Mouse (Mus musculus) hindbrain, embryonic 11.5 days (tissue): ENCODE data around the gene Arhgef6. TPM values are rescaled to one million over a fixed set of nuclear protein-coding genes. Genes with fewer than 3 reads are reported as not detected.

Experiments
- ATAC-seq: fragments of 200-750 bp; cut with Nextera tagmentation; 2 replicates; pipeline ENCODE4 v1.8.0; 2017; ENCODE audit warnings: mild to moderate bottlenecking, moderate TSS enrichment, moderate library complexity; ENCODE audit not compliant: low FRiP score
- DNase-seq: peaks from one replicate; pipeline ENCODE4 v3.0.0-alpha.2; 2015; ENCODE audit warnings: low spot score
- H3K27ac ChIP-seq: fragments of 300-500 bp; sonication (generic); 2 replicates; pipeline ENCODE4 v1.5.1; 2014; ENCODE audit warnings: mild to moderate bottlenecking, low read depth, low read length
- H3K27me3 ChIP-seq: fragments of 300-500 bp; sonication (generic); 2 replicates; pipeline ENCODE4 v1.6.1; 2014; ENCODE audit warnings: mild to moderate bottlenecking, low read length, moderate library complexity, mixed read lengths; ENCODE audit not compliant: control insufficient read depth, insufficient read depth
- H3K36me3 ChIP-seq: fragments of 300-500 bp; sonication (generic); 2 replicates; pipeline ENCODE4 v1.6.1; 2014; ENCODE audit warnings: mild to moderate bottlenecking, low read length, moderate library complexity, mixed read lengths; ENCODE audit not compliant: control insufficient read depth, insufficient read depth
- H3K4me1 ChIP-seq: fragments of 300-500 bp; sonication (generic); replicated peaks from 2 replicates; pipeline ENCODE4 v1.6.1; 2014; ENCODE audit warnings: low read length, mixed read lengths; ENCODE audit not compliant: control insufficient read depth, insufficient read depth
- H3K4me2 ChIP-seq: fragments of 300-500 bp; sonication (generic); replicated peaks from 2 replicates; pipeline ENCODE4 v1.6.1; 2014; ENCODE audit warnings: mild to moderate bottlenecking, low read depth, low read length
- H3K4me3 ChIP-seq: fragments of 300-500 bp; sonication (generic); 2 replicates; pipeline ENCODE4 v1.5.1; 2014; ENCODE audit warnings: low read depth, low read length
- H3K9ac ChIP-seq: fragments of 300-500 bp; sonication (generic); 2 replicates; pipeline ENCODE4 v1.6.1; 2014; ENCODE audit warnings: low read depth, low read length
- H3K9me3 ChIP-seq: fragments of 300-500 bp; sonication (generic); 2 replicates; pipeline ENCODE4 v1.6.1; 2016; ENCODE audit warnings: low read length; ENCODE audit not compliant: control insufficient read depth
- WGBS: fragments of 180-500 bp; shearing (Covaris S2); extraction: QIAGEN DNeasy Blood & Tissue Kit; methylation state at CpG from one replicate; pipeline ENCODE4 v1.1.7; 2014; 5-methylcytosine and 5-hydroxymethylcytosine counted together
- polyA plus RNA-seq: library from polyadenylated mRNA; unstranded; fragments of >200 nt; fragmentation: Nextera tagmentation; extraction: Ambion mirVana; gene quantifications from 2 replicates; pipeline ENCODE4 v1.2.1, GENCODE M21; 2014

The Arhgef6 gene
- polyA plus RNA-seq, 1 experiment from 2014 or later: 14.5 TPM

- DNase-seq: no peak
- no peaks in the 10 kb centered on the region for H3K27me3 ChIP-seq
Measured at GRCm38 (mm10) chrX:57324891-57325290, 13.6 kb downstream of the Arhgef6 start.

GRCm38 (mm10) chrX:57312066-57312465, 26.5 kb downstream of the Arhgef6 start:
- DNase-seq: no peak
- no peak overlapping the region for H3K4me3 ChIP-seq
- H3K27ac ChIP-seq: no peak overlapping the region
- H3K4me2 ChIP-seq: no peak overlapping the region
- H3K9me3 ChIP-seq: no peaks in the 10 kb centered on the region
- H3K27me3 ChIP-seq: no peaks in the 10 kb centered on the region
- WGBS: 91% methylated on average over 5 of the region's 5 CpGs
- no peak for ATAC-seq
- H3K9ac ChIP-seq: no peak overlapping the region
- no peaks in the 10 kb centered on the region for H3K4me1 ChIP-seq
- H3K36me3 ChIP-seq: no peaks in the 10 kb centered on the region

More at GRCm38 (mm10) chrX:57324891-57325290, 13.6 kb downstream of the Arhgef6 start:
- H3K9ac ChIP-seq: no peak overlapping the region
- ATAC-seq: no peak
- no peaks in the 10 kb centered on the region for H3K36me3 ChIP-seq
- no peak overlapping the region for H3K27ac ChIP-seq
- no peaks in the 10 kb centered on the region for H3K4me1 ChIP-seq
- H3K4me2 ChIP-seq: no peak overlapping the region
- 74% methylated on average over 6 of the region's 6 CpGs for WGBS
- H3K4me3 ChIP-seq: no peak overlapping the region
- H3K9me3 ChIP-seq: no peaks in the 10 kb centered on the region

- no peaks in the 10 kb centered on the region for H3K36me3 ChIP-seq
- no peak for DNase-seq
- 75% methylated on average over 2 of the region's 2 CpGs for WGBS
Measured at GRCm38 (mm10) chrX:57309993-57310392, 28.5 kb downstream of the Arhgef6 start.

GRCm38 (mm10) chrX:57306747-57307146, 31.8 kb downstream of the Arhgef6 start:
- DNase-seq (no peak), ATAC-seq (no peak)
- Histone ChIP-seq H3K36me3 (no peaks in the 10 kb centered on the region), H3K9ac (no peak overlapping the region), H3K4me3 (no peak overlapping the region), H3K27me3 (no peaks in the 10 kb centered on the region), H3K4me2 (no peak overlapping the region), H3K4me1 (no peaks in the 10 kb centered on the region), H3K27ac (no peak overlapping the region), H3K9me3 (no peaks in the 10 kb centered on the region)
- 81% methylated on average over 6 of the region's 6 CpGs for WGBS

More at GRCm38 (mm10) chrX:57309993-57310392, 28.5 kb downstream of the Arhgef6 start:
- Histone ChIP-seq H3K4me3 (no peak overlapping the region), H3K4me2 (no peak overlapping the region), H3K9me3 (no peaks in the 10 kb centered on the region), H3K4me1 (no peaks in the 10 kb centered on the region), H3K27me3 (no peaks in the 10 kb centered on the region), H3K9ac (no peak overlapping the region), H3K27ac (no peak overlapping the region)
- ATAC-seq: no peak

- no peaks in the 10 kb centered on the region for H3K9me3 ChIP-seq
- ATAC-seq (no peak), DNase-seq (no peak)
- no peak overlapping the region for H3K4me2 ChIP-seq
- H3K9ac ChIP-seq: no peak overlapping the region
- no peaks in the 10 kb centered on the region for H3K27me3 ChIP-seq
- 72% methylated on average over 3 of the region's 3 CpGs for WGBS
- no peaks in the 10 kb centered on the region for H3K4me1 ChIP-seq
- H3K27ac ChIP-seq: no peak overlapping the region
- H3K4me3 ChIP-seq: no peak overlapping the region
- no peaks in the 10 kb centered on the region for H3K36me3 ChIP-seq
Measured at GRCm38 (mm10) chrX:57304784-57305287, 33.7 kb downstream of the Arhgef6 start.

GRCm38 (mm10) chrX:57303188-57303878, 35.2 kb downstream of the Arhgef6 start:
- WGBS: 89% methylated on average over 8 of the region's 8 CpGs
- H3K4me3 ChIP-seq: no peak overlapping the region
- H3K9me3 ChIP-seq: no peaks in the 10 kb centered on the region
- no peak overlapping the region for H3K9ac ChIP-seq
- H3K4me1 ChIP-seq: no peaks in the 10 kb centered on the region
- ATAC-seq (no peak), DNase-seq (no peak)
- H3K27ac ChIP-seq: no peak overlapping the region
- H3K36me3 ChIP-seq: no peaks in the 10 kb centered on the region
- H3K4me2 ChIP-seq: no peak overlapping the region
- no peaks in the 10 kb centered on the region for H3K27me3 ChIP-seq

GRCm38 (mm10) chrX:57298946-57299345, 39.6 kb downstream of the Arhgef6 start:
- ATAC-seq: no peak
- Histone ChIP-seq H3K9me3 (no peaks in the 10 kb centered on the region), H3K9ac (no peak overlapping the region), H3K27ac (no peak overlapping the region), H3K4me1 (no peaks in the 10 kb centered on the region), H3K27me3 (no peaks in the 10 kb centered on the region), H3K4me3 (no peak overlapping the region), H3K4me2 (no peak overlapping the region), H3K36me3 (no peaks in the 10 kb centered on the region)
- DNase-seq: no peak
- 73% methylated on average over 7 of the region's 7 CpGs for WGBS

- WGBS: 86% methylated on average over 3 of the region's 3 CpGs
- Histone ChIP-seq H3K27me3 (no peaks in the 10 kb centered on the region), H3K4me3 (no peak overlapping the region), H3K4me2 (no peak overlapping the region), H3K4me1 (no peaks in the 10 kb centered on the region), H3K27ac (no peak overlapping the region), H3K36me3 (no peaks in the 10 kb centered on the region), H3K9me3 (no peaks in the 10 kb centered on the region), H3K9ac (no peak overlapping the region)
- DNase-seq (no peak), ATAC-seq (no peak)
Measured at GRCm38 (mm10) chrX:57288458-57288857, 50.1 kb downstream of the Arhgef6 start.

- DNase-seq (peak; percentile 8), ATAC-seq (no peak)
- H3K4me2 ChIP-seq: no peak overlapping the region
- no peak overlapping the region for H3K9ac ChIP-seq
- no peaks in the 10 kb centered on the region for H3K27me3 ChIP-seq
- H3K27ac ChIP-seq: no peak overlapping the region
- no peak overlapping the region for H3K4me3 ChIP-seq
- 60% methylated on average over 9 of the region's 9 CpGs for WGBS
- no peaks in the 10 kb centered on the region for H3K4me1 ChIP-seq
- no peaks in the 10 kb centered on the region for H3K36me3 ChIP-seq
- H3K9me3 ChIP-seq: no peaks in the 10 kb centered on the region
Measured at GRCm38 (mm10) chrX:57286281-57286680, 52.2 kb downstream of the Arhgef6 start.
